Mouse (Mus musculus) bone marrow macrophage, adult 2 months (primary cell): ENCODE measurements around the gene Ripor3. TPM values are rescaled to one million over a fixed set of nuclear protein-coding genes. Genes with fewer than 3 reads are reported as not detected.

Source experiments
- H3K27ac ChIP-seq: 2 replicates; pipeline ENCODE4 v1.5.1; 2012; ENCODE audit warnings: low read depth, low read length; ENCODE audit not compliant: insufficient read depth
- H3K4me1 ChIP-seq: 2 replicates; pipeline ENCODE4 v1.6.1; 2012; ENCODE audit warnings: low read length; ENCODE audit not compliant: control insufficient read depth, insufficient read depth
- H3K4me3 ChIP-seq: 2 replicates; pipeline ENCODE4 v1.5.1; 2012; ENCODE audit warnings: mild to moderate bottlenecking, low read length, moderate library complexity; ENCODE audit not compliant: insufficient read depth
- CTCF ChIP-seq: IDR thresholded peaks from 2 replicates; pipeline ENCODE4 v1.5.1; 2012; ENCODE audit warnings: low read depth, mild to moderate bottlenecking, low read length, moderate library complexity
- POLR2A ChIP-seq: IDR thresholded peaks from 2 replicates; pipeline ENCODE4 v1.6.1; 2012; ENCODE audit warnings: mild to moderate bottlenecking, low read depth, low read length, borderline replicate concordance
- polyA plus RNA-seq: library from polyadenylated mRNA; stranded (reverse); fragments of >200 nt; gene quantifications from 2 replicates; pipeline ENCODE4 v1.2.4, GENCODE M21; 2012; ENCODE audit not compliant: missing spikeins, insufficient read depth, insufficient read length

The Ripor3 gene
- polyA plus RNA-seq, 1 experiment, result not detected

DNA sequence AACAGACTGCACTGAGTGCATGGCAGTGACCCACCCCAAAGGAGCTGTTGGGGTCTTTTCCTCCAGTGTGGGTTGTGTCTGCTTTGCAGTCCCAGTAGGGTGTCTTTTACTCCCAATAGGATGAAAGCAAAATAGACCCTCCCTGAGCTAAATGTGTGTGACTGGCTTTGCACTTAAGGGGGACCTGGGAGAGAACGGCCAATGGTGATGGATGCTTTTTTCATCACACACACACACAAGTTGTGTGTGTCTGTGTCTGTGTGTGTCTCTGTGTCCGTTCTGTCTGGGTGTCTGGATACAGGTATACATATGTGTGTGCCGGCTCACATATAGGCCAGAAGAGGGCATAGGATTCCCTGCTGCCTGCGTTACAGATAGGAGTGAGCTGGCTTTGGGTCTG lies 69.1 kb downstream of the Ripor3 start:
- Histone ChIP-seq H3K4me3 (no peak overlapping the region), H3K4me1 (peaks cover 83% of the 10 kb centered on the region), H3K27ac (peak overlapping the region; percentile 75; the same call in 1 of the 2 replicates)
- TF ChIP-seq POLR2A, result no peak

DNA sequence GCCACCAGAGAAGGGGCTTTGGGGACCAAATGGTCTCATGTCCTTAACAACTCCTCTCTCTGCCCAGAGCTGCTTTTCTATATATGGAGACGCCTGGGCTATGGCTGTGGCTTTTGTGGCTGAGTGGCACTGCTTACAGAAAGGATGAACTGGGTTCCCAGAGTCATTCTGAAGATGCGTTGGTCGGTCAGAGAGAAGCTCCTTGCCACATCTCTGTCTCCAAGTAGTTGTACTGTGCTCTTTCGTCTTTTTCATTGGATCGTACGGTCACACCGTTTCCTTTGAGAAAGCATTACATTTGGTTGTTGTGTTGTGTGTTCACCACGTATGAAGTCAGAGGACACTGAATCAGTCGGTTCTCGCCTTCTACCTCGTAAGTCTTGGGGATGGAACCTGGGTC lies 69.8 kb downstream of the Ripor3 start:
- Histone ChIP-seq H3K27ac (no peak overlapping the region), H3K4me3 (no peak overlapping the region), H3K4me1 (peaks cover 82% of the 10 kb centered on the region)
- TF ChIP-seq CTCF, result no peak
- no peak for TF ChIP-seq POLR2A

DNA sequence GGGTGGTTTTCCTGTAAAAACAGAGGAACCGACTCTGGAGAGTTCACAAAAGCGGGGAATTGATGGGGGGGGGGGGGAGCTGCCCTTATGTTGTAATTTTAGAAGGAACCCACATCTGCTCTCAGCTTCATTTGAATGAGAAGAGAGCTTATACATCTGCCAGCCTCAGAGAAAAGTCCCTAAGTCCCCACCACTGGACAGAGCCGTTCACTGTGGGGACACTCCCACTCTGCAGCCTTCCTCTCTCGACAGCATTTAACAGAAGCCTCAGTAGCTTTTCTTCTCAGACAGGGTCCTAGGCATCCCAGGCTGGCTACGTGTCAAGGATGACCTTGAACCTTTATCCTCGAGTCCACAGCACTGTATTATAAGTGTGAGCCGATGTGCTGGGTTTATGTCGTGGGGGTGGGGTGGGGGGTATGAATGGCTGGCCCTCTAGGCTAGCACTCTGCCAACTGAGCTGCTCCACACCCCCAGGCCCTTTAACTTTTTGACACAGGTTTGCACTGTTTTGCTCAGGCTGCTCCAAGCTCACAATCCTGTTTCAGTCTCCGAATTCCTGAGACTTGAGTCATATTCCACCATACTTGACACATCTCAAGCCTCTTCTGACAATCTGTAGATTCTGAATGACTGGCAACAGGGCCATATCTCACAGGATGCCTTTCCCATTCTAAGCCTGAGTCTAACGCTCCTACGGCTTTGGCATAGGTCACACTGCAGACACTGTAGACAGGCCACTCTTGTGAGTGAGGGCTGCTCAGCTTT lies 70.6 kb downstream of the Ripor3 start:
- Histone ChIP-seq H3K4me3 (no peak overlapping the region), H3K4me1 (peaks cover 82% of the 10 kb centered on the region), H3K27ac (no peak overlapping the region)
- no peak for TF ChIP-seq CTCF
- TF ChIP-seq POLR2A, result no peak

DNA sequence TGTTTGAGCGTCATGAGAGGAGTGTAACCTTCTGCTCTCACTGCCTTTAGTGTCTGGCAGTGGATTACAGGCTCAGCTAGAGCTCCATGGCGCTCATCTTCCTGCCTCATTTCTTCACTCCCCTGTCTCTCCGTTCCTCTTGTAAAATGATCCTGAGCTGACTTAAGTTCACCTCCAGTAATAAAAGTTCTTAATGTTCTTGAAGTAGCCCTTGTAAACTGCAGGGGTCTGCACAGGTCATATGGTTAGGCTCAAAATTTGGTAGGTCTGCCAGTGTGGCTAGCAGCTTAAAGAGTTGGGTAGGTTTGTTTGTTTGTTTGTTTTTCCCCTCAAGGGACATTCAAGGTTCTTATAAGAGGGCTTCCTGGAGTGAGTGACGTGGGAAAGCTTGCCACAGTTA lies 71.2 kb downstream of the Ripor3 start:
- no peak overlapping the region for H3K4me3 ChIP-seq
- H3K4me1 ChIP-seq, result peaks cover 76% of the 10 kb centered on the region
- TF ChIP-seq CTCF (no peak), POLR2A (no peak)
- no peak overlapping the region for H3K27ac ChIP-seq

DNA sequence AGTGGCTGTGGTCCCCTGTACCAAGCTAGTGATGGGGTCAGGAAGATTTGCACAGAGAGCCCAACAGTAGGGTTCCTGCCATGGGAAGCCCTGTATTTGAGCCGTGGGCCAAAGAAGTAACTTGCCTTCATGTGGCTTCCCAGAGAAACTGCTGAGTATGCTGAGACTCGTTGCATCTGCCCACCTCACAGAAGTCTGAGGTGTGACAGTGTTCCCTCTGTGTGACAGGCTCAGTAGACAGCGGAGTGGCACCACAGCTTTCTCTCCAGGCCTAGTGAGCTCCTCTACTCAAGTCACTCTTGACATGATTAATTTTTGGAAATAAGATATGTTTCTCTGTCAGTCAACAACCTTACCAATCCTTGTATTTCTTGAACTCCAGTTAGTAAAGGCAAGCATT lies 71.6 kb downstream of the Ripor3 start:
- no peak overlapping the region for H3K4me3 ChIP-seq
- TF ChIP-seq POLR2A, result no peak
- TF ChIP-seq CTCF, result no peak
- no peak overlapping the region for H3K27ac ChIP-seq
- H3K4me1 ChIP-seq, result peaks cover 74% of the 10 kb centered on the region

DNA sequence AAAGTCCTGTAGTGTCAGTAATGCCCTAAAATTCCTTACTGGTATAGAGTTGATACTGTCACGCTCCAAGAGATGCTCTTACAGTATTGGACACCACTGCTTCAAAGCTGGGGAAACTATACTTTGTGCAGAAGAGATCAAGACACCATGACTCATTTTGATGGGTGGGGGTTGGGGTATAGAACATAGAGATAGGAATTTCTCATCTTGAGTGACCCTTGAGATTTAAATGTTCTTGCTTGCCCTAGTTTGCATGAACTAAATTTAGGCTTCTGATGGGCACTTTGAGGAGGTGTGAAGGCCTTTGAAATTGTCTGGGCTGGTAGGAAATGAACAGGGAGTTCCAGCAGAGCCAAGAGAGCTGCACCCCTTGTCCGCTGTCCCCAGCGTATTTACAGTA lies 74.5 kb downstream of the Ripor3 start:
- Histone ChIP-seq H3K4me3 (no peak overlapping the region), H3K27ac (no peak overlapping the region), H3K4me1 (peaks cover 57% of the 10 kb centered on the region)
- TF ChIP-seq CTCF (no peak), POLR2A (no peak)

DNA sequence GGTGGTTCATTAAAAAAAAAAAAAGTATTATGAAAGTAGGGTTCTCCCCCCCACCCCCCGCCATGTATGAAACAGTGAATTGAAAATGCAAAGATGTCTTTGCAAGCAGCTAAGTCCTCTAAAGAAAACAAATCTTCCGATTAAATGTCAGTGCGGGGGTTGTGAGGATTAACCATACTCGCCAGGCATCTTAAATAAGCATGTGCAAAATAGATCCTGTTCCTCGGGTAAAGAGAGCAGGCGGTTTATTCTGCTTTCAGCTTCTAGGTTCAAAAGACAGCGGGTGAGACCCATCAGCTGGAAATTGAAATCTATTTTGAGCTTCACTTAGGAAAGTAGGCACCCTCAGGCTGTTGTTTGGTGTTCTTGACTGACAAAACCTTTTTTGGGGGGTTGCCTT lies 77.0 kb downstream of the Ripor3 start:
- TF ChIP-seq CTCF (no peak), POLR2A (no peak)
- Histone ChIP-seq H3K4me1 (peaks cover 42% of the 10 kb centered on the region), H3K27ac (no peak overlapping the region), H3K4me3 (peak overlapping the region; percentile 85)

DNA sequence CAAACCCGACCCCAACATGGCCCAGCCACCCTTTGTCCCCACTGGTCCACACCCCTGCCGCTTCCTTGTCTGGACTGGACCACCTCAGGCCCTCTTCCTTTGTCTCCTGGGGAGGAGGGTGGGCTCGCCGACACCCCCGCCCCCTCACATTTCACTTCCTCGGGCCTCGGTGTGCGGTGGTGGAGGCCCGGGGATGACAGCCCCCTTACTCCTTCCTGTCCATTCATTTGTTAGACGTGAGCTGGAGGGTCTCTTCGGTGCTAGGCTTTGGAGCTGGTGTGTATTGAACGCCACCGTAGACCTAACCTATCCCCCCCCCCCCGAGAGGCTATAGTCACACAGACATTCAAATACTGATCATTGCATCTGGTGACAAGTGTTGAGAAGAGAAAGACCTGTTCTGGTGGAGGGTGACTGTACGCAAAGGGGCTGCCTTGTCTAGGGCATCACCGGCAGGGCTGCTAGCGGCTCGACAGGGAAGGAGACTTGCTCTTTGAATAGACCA lies 77.6 kb downstream of the Ripor3 start:
- Histone ChIP-seq H3K4me1 (peaks cover 43% of the 10 kb centered on the region), H3K27ac (0 out of 2 replicates have a peak overlapping the region, but pooled peaks have one; percentile 49), H3K4me3 (peak overlapping the region; percentile 85)
- TF ChIP-seq POLR2A (no peak), CTCF (no peak)

DNA sequence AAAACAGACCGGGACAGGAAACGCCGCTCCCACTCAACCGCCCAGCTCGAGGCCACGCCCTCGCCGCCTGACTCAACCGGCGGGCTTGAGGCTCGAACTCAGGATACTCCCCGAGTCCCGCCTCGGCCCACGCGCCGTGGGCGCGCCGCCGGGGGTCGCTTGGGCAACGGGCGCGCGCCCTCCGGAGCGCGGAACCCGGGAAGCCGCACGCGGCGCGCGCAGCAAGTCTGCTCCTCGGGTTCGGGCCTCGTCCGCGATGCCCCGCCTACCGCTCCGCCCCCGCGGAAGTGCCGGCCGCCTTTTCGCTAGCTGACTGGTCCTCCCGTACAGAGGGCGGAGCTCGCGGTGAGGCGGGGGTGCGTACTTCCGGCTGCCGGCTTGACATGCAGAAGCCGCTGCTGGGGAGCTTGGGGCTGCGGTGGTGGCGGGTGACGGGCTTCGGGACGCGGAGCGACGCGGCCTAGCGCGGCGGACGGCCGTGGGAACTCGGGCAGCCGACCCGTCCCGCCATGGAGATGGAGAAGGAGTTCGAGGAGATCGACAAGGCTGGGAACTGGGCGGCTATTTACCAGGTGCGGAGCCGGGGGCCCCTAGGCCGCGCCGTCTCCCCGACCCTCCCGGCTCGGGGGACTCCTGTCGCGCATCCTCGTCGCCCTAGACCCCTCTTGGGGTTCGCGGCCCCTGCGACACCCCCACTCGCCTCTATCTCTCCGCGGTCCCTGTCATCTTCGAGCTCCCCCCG lies 78.3 kb downstream of the Ripor3 start, which contains the start of gene Ptpn1:
Gene Ptpn1, plus strand, starts transcription at position 73 of the 742 bp plus-strand sequence.
- TF ChIP-seq CTCF (no peak), POLR2A (no peak)
- H3K4me1 ChIP-seq, result peaks cover 40% of the 10 kb centered on the region
- peak within 1 kb of the TSS; percentile 85 for H3K4me3 ChIP-seq
- peak within 1 kb of the TSS; percentile 66 for H3K27ac ChIP-seq

DNA sequence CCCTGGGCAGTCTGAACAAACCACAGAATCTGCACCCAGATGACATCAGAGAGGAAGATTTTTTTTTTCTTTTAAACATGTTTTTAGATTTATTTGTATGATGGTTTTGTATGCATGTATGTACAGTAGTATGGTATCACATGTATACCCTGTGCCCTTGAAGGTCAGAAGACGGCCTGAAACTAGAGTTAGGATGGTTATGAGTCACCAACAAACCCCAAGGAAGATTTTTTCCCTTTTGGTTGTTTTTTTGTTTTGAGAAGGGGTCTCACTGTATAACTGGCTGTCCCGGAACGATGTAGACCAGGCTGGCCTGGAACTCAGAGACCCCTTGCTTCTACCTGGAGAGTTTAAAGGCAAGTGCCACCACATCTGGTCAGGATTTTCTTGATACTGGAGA lies 79.4 kb downstream of the Ripor3 start:
- Histone ChIP-seq H3K4me1 (peaks cover 44% of the 10 kb centered on the region), H3K4me3 (no peak overlapping the region), H3K27ac (no peak overlapping the region)
- TF ChIP-seq CTCF (no peak), POLR2A (no peak)

Other genes starting within 250 kb of the Ripor3 start
- gene Ptpn1, start 78.6 kb downstream of the Ripor3 start, polyA plus RNA-seq, result 84.4 and 94.5 TPM in 2 replicates
- not detected in 2 replicates for gene Pard6b, start 70.4 kb upstream of the Ripor3 start, polyA plus RNA-seq
- gene Adnp, start 196.5 kb upstream of the Ripor3 start, polyA plus RNA-seq, result 15.9 and 16.3 TPM in 2 replicates
- 33.3 and 35.3 TPM in 2 replicates for gene Gm20716, start 219.7 kb upstream of the Ripor3 start, polyA plus RNA-seq
- 94.1 and 124 TPM in 2 replicates for gene Dpm1, start 220.0 kb upstream of the Ripor3 start, polyA plus RNA-seq
- 5.3 and 6.5 TPM in 2 replicates for gene Mocs3, start 220.0 kb upstream of the Ripor3 start, polyA plus RNA-seq